Mouse (Mus musculus) limb, embryonic 14.5 days (tissue): ENCODE measurements around the gene Ces5a. TPM values are rescaled to one million over a fixed set of nuclear protein-coding genes. Genes with fewer than 3 reads are reported as not detected.

ENCODE experiments used
- ATAC-seq: fragments of 200-750 bp; cut with Nextera tagmentation; 2 replicates; pipeline ENCODE4 v1.8.0; 2017; ENCODE audit warnings: low read depth, moderate number of reproducible peaks, moderate TSS enrichment; ENCODE audit not compliant: low FRiP score
- DNase-seq: peaks from one replicate; pipeline ENCODE4 v3.0.0-alpha.2; 2015; ENCODE audit warnings: low spot score
- H3K27ac ChIP-seq: fragments of 300-500 bp; sonication (generic); replicated peaks from 2 replicates; pipeline ENCODE4 v1.5.1; 2014; ENCODE audit warnings: low read depth, mild to moderate bottlenecking, low read length, moderate library complexity, mixed read lengths
- H3K27me3 ChIP-seq: fragments of 300-500 bp; sonication (generic); 2 replicates; pipeline ENCODE4 v1.6.1; 2014; ENCODE audit warnings: low read length, mixed read lengths; ENCODE audit not compliant: control insufficient read depth, insufficient read depth
- H3K36me3 ChIP-seq: fragments of 300-500 bp; sonication (generic); 2 replicates; pipeline ENCODE4 v1.6.1; 2014; ENCODE audit warnings: mild to moderate bottlenecking, low read length, moderate library complexity, mixed read lengths; ENCODE audit not compliant: control insufficient read depth, insufficient read depth
- H3K4me1 ChIP-seq: fragments of 300-500 bp; sonication (generic); 2 replicates; pipeline ENCODE4 v1.6.1; 2014; ENCODE audit warnings: antibody characterized with exemption, low read length, mixed read lengths; ENCODE audit not compliant: control insufficient read depth, insufficient read depth
- H3K4me2 ChIP-seq: fragments of 300-500 bp; sonication (generic); replicated peaks from 2 replicates; pipeline ENCODE4 v1.6.1; 2014; ENCODE audit warnings: low read depth, mild to moderate bottlenecking, low read length, moderate library complexity; ENCODE audit not compliant: severe bottlenecking
- H3K4me3 ChIP-seq: fragments of 300-500 bp; sonication (generic); replicated peaks from 2 replicates; pipeline ENCODE4 v1.5.1; 2014; ENCODE audit warnings: low read length
- H3K9ac ChIP-seq: fragments of 300-500 bp; sonication (generic); 2 replicates; pipeline ENCODE4 v1.6.1; 2014; ENCODE audit warnings: mild to moderate bottlenecking, low read depth, low read length, moderate library complexity; ENCODE audit not compliant: severe bottlenecking
- H3K9me3 ChIP-seq: fragments of 300-500 bp; sonication (generic); 2 replicates; pipeline ENCODE4 v1.6.1; 2016; ENCODE audit warnings: low read length; ENCODE audit not compliant: control insufficient read depth
- POLR2A ChIP-seq: fragments of 200-500 bp; IDR thresholded peaks from 2 replicates; pipeline ENCODE4 v1.8.0; 2012; ENCODE audit warnings: inconsistent platforms, mild to moderate bottlenecking, moderate library complexity, borderline replicate concordance; ENCODE audit not compliant: insufficient read depth, insufficient read length; ENCODE audit errors: extremely low read depth
- WGBS: fragments of 180-500 bp; shearing (Covaris S2); extraction: QIAGEN DNeasy Blood & Tissue Kit; methylation state at CpG from one replicate; pipeline ENCODE4 v1.1.7; 2014; 5-methylcytosine and 5-hydroxymethylcytosine counted together
- polyA plus RNA-seq, 2 experiments: library from polyadenylated mRNA; depleted of rRNA in 1 of 2; stranded (reverse) in 1 of 2; unstranded in 1 of 2; fragments of >200 nt; fragmentation: Nextera tagmentation in 1 of 2; extraction: Ambion mirVana in 1 of 2; gene quantifications; 2 replicates each; pipeline versions ENCODE4 v1.2.1 to v1.2.3; 2012 to 2014

The Ces5a gene
- polyA plus RNA-seq, 2 experiments, result 0.15 TPM; not detected in 1

DNA sequence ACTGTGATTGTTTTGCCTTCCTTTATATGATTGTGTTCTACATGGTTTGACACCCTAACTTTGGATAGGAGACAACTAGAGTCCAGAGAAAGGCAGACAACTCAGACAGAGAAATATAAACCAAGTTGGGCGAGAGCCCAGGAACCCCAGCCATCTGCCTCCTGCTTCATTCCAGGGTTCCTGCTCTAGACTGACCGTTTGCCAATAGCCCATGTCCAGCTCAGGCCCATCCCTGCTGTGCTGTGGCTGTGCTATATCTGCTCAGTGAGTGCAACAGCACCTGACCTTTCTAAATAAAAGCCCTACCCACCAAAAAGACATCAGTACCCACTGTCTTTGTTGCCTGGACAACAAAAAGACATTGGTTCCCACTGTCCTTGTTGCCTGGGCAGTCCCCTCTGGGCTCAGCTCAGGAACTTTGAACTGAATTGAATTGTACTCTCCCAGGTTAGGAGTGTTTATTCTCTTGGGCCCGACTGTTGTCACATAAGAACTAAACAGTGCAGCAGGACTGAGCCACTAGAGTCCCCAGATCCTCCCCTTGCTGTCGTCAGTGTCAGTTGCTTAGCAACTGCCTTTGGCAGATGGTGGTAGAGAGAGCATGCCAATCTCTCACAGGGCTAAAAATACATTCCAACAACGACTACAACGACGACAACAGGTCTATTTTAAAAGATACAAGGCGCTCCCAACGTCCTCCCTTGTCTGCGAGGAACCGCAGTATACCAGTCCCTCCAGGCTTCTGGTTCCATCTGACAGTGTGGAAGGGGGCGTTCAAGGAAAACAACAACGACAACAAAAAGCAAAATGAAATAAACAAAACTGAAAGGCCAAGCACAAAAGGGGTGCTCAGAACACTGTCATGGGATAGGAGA lies 33.9 kb upstream of the Ces5a start:
- H3K27ac ChIP-seq, result no peak overlapping the region
- peak; percentile 83 for ATAC-seq
- H3K9ac ChIP-seq, result no peak overlapping the region

DNA sequence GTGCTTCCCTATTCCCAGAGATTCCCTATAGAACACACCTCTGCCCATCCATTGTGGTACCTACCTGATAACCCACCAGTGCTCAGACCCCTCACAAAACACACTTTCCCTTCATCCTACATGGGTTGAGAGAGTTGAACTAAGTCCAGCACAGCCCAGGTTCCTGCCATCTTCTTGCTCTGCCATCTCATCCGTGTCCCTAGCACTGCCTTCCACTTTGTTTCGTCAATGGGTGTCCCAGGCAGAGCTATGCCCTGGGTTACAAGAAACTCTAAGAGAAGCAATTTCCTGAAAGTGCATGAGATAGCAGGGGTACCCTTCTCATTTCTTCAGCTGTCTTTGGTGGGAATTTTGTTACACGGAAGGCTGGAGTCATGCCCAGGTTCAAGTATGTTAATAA lies 33.0 kb upstream of the Ces5a start:
- Histone ChIP-seq H3K9ac (no peak overlapping the region), H3K4me1 (no peaks in the 10 kb centered on the region), H3K27ac (no peak overlapping the region), H3K27me3 (no peaks in the 10 kb centered on the region), H3K4me2 (no peak overlapping the region), H3K36me3 (no peaks in the 10 kb centered on the region), H3K4me3 (no peak overlapping the region), H3K9me3 (no peaks in the 10 kb centered on the region)
- no peak for TF ChIP-seq POLR2A
- DNase-seq (no peak), ATAC-seq (no peak)
- 95% methylated on average over 3 of the region's 3 CpGs for whole genome bisulfite sequencing

More for the DNA sequence above, 33.9 kb upstream of the Ces5a start:
- Histone ChIP-seq H3K4me2 (no peak overlapping the region), H3K36me3 (no peaks in the 10 kb centered on the region), H3K9me3 (no peaks in the 10 kb centered on the region), H3K4me1 (no peaks in the 10 kb centered on the region), H3K27me3 (no peaks in the 10 kb centered on the region), H3K4me3 (no peak overlapping the region)
- TF ChIP-seq POLR2A, result no peak
- 56% methylated on average over 13 of the region's 13 CpGs for WGBS
- DNase-seq, result peak; percentile 44

DNA sequence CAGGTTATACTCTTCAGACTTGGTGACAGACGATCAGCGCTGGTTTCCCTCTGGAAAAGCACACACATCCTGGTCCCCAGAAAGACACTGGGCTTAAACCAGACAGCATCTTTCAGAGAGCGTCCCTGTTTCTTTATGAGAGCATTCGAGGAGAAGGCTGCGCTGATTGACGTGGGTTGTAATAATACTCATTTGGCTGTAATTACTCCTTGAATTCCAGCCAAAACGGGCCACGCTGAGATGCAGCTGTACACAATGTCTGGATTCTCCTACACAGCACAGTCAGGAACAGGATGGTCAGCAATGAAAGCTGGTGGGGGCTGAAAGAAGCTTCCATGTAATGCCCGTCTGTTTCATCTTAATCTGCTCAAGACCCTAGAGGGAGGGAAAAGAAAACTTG lies 31.5 kb upstream of the Ces5a start:
- 56% methylated on average over 9 of the region's 9 CpGs for WGBS

DNA sequence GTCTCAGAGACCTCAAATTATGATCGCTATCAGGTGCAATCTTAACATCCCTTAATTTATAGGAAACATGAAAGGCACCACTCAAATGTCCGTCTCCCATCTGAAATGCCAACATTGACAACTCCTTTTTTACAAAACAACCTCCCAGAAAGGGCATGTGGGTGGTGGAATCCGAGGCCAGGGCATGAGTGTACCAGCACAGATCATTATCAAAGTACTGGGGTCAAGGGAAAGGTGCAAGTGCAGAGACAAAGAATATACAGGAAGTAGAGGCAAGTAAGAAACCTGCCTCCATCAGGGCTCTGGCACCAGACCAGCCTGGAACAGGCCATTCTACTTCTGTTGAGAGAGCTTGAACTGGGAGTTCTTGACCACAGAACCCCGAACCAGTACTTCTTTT lies 29.0 kb upstream of the Ces5a start:
- Histone ChIP-seq H3K4me1 (no peaks in the 10 kb centered on the region), H3K27ac (no peak overlapping the region), H3K9ac (no peak overlapping the region), H3K4me2 (no peak overlapping the region), H3K9me3 (no peaks in the 10 kb centered on the region), H3K4me3 (no peak overlapping the region), H3K27me3 (no peaks in the 10 kb centered on the region), H3K36me3 (no peaks in the 10 kb centered on the region)
- DNase-seq (no peak), ATAC-seq (no peak)
- WGBS, result 83% methylated on average over 4 of the region's 4 CpGs
- TF ChIP-seq POLR2A, result no peak

More for the DNA sequence above, 31.5 kb upstream of the Ces5a start:
- Histone ChIP-seq H3K4me2 (no peak overlapping the region), H3K36me3 (no peaks in the 10 kb centered on the region), H3K27me3 (no peaks in the 10 kb centered on the region), H3K4me3 (no peak overlapping the region), H3K9ac (no peak overlapping the region), H3K9me3 (no peaks in the 10 kb centered on the region), H3K27ac (no peak overlapping the region), H3K4me1 (no peaks in the 10 kb centered on the region)
- TF ChIP-seq POLR2A, result no peak
- ATAC-seq (no peak), DNase-seq (no peak)

- DNase-seq (no peak), ATAC-seq (no peak)
- WGBS, result 84% methylated on average over 7 of the region's 7 CpGs
Measured at GRCm38 (mm10) chr8:93563551-93563950, 27.9 kb upstream of the Ces5a start.

More at GRCm38 (mm10) chr8:93563551-93563950, 27.9 kb upstream of the Ces5a start:
- Histone ChIP-seq H3K4me3 (no peak overlapping the region), H3K27ac (no peak overlapping the region), H3K4me1 (no peaks in the 10 kb centered on the region), H3K36me3 (no peaks in the 10 kb centered on the region), H3K4me2 (no peak overlapping the region), H3K9me3 (no peaks in the 10 kb centered on the region), H3K9ac (no peak overlapping the region), H3K27me3 (no peaks in the 10 kb centered on the region)
- no peak for TF ChIP-seq POLR2A
